Mouse (Mus musculus): ENCODE measurements around the gene Cyp11a1. TPM values are rescaled to one million over a fixed set of nuclear protein-coding genes. Genes with fewer than 3 reads are reported as not detected.

Cyp11a1 gene
- polyA plus RNA-seq, 1 experiment from 2014 or later, result 0.16 TPM

DNA sequence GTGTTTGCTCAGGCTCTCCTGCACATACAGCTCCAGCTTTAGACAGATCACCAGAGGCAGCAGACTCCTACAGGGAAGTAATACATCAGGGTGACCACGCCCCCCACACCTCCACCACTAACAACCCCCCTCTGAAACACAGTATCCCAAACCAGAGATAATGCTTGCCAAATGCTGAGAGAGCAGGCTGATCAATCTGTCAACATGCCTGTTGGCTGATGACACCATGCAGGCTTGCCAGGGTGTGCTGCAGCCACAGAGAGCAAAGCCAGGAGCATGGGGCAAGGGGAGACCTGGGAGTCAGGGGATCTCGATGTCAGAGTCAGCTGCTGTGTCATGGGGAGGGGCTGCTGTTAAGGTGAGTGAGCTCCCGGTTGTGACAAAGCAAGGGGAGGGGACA, 57.3 kb downstream of the Cyp11a1 start, which contains the start of gene Stra6:
Stra6 (plus strand) TSS at position 258 of the 400 bp plus-strand sequence.
- Histone ChIP-seq H3K9ac (replicated peaks) (no peak within 1 kb of the TSS), H3K4me1 (replicated peaks) (peaks cover 23% of the 10 kb centered on the region), H3K27me3 (peaks cover 41% of the 10 kb centered on the region), H3K36me3 (no peaks in the 10 kb centered on the region), H3K4me3 (replicated peaks) (no peak within 1 kb of the TSS), H3K4me2 (no peak within 1 kb of the TSS), H3K9me3 (no peaks in the 10 kb centered on the region), H3K27ac (no peak within 1 kb of the TSS)
- no peak for ATAC-seq (ENCODE audit: insufficient number of reproducible peaks, insufficient read depth, low FRiP score, low TSS enrichment, low read depth)
- whole genome bisulfite sequencing, result 4% methylated on average over 3 of the region's 3 CpGs

DNA sequence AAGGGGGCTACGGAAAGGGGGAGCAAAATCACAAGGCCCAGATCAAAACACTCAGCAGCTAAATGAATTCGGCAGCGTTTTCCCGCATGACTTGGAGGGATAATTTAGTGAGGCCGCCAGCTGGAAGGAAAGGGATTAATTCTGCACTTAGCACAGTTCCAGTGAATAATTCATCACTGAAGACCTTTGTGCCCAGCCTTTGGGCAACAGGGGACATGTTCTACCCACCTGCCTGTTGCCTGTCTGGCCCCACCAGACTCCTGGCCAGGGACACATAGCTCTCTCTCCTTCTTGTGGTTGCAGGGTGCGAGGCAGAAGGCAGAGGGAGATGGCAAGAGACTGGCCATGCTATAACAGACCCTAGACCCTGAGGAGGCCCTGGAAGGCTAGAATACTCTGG, 59.3 kb downstream of the Cyp11a1 start:
- 37% methylated on average over 6 of the region's 6 CpGs for WGBS
- Histone ChIP-seq H3K27ac (no peak overlapping the region), H3K9me3 (no peaks in the 10 kb centered on the region), H3K27me3 (peaks cover 44% of the 10 kb centered on the region), H3K4me3 (replicated peaks) (no peak overlapping the region), H3K36me3 (no peaks in the 10 kb centered on the region), H3K4me1 (replicated peaks) (peaks cover 23% of the 10 kb centered on the region), H3K9ac (replicated peaks) (no peak overlapping the region), H3K4me2 (no peak overlapping the region)
- ATAC-seq (ENCODE audit: insufficient number of reproducible peaks, insufficient read depth, low FRiP score, low TSS enrichment, low read depth), result no peak

DNA sequence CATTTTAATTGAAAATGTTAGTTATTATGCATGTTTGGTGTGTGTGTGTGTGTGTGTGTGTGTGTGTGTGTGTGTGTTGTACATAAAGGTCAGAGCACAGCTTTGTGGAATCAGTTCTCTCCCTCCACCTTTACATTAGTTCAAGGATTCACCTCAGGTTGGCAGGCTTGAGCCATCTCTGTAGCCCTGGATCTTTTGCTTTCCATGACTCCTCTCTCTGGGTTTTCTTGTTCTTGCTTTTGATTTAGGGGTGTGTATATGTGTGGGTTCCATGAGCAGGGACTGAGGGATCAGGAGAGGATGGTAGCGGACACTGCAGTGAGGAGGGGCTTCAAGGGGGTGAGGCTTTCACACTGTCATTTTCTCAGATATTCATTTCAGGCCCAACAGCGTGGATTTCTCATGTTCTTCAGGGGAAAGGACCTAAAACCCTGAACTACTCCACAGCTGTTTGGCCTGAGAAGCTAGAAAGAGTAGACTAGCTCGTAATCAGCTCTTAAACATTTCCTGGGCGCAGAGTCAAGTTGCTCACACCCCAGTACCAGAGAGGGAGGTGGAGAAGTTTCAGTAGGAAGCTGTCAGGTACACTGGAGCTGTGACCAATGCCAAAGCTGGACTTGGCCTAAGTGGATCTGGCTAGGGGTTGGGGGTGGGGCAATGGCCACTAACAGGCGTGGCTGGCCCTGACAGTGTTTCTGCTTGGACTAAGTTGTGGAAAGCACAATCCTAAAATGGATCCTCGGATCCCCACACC, 59.9 kb downstream of the Cyp11a1 start:
- Histone ChIP-seq H3K9ac (replicated peaks) (no peak overlapping the region), H3K4me3 (replicated peaks) (no peak overlapping the region), H3K4me2 (no peak overlapping the region), H3K27ac (no peak overlapping the region), H3K27me3 (peaks cover 38% of the 10 kb centered on the region), H3K9me3 (no peaks in the 10 kb centered on the region), H3K36me3 (no peaks in the 10 kb centered on the region), H3K4me1 (replicated peaks) (peaks cover 26% of the 10 kb centered on the region)
- WGBS, result 68% methylated on average over 6 of the region's 6 CpGs
- no peak for ATAC-seq (ENCODE audit: insufficient number of reproducible peaks, insufficient read depth, low FRiP score, low TSS enrichment, low read depth)

DNA sequence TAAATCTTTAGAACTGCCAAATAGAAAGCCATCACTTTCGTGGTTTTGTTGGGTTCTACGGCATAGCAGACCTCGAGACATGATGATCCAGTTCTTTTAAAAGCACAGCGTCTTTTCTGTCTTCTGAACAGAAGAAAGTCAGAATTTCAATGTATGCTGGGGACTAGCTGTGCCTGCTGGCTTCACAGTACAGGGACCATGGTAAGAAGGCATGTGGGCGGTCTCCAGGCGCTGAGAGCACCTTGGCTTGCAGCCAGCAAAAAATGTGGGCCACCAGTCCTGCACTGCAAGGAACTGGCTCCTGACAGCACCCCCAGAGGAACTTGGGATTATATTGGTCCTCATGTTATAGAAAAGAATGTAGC, 60.5 kb downstream of the Cyp11a1 start:
- no peak overlapping the region for H3K9ac ChIP-seq (replicated peaks)
- 76% methylated on average over 6 of the region's 6 CpGs for WGBS
- H3K4me2 ChIP-seq, result no peak overlapping the region
- H3K4me1 ChIP-seq (replicated peaks), result peaks cover 32% of the 10 kb centered on the region
- H3K27me3 ChIP-seq, result peaks cover 33% of the 10 kb centered on the region
- no peaks in the 10 kb centered on the region for H3K36me3 ChIP-seq
- H3K9me3 ChIP-seq, result no peaks in the 10 kb centered on the region
- no peak overlapping the region; the same call in 1 of the 2 replicates for H3K27ac ChIP-seq
- ATAC-seq (ENCODE audit: insufficient number of reproducible peaks, insufficient read depth, low FRiP score, low TSS enrichment, low read depth), result 0 out of 2 replicates have a peak, but pooled peaks have one; percentile 46
- H3K4me3 ChIP-seq (replicated peaks), result no peak overlapping the region

DNA sequence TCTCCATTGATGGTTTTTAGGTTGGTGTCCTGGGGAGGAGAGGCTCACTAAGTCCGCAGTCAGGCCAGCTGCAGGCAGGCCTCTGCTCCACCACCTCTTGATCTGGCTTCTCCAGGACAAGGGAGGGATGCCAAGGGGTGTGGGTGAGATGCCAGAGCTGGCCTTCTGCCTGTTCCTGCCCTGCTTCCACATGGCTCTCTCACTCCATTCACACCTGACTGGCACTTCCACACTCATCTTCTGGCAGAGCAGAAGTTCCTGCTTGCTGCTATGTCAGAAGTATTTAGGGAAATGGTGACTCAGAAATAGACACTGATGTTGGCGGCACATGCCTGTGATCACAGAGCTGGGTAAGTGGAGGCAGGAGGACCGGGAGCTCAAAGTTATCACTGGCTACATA, 61.3 kb downstream of the Cyp11a1 start:
- no peak overlapping the region for H3K4me2 ChIP-seq
- H3K4me1 ChIP-seq (replicated peaks), result peaks cover 33% of the 10 kb centered on the region
- no peak overlapping the region for H3K4me3 ChIP-seq (replicated peaks)
- 83% methylated on average over 3 of the region's 3 CpGs for WGBS
- H3K36me3 ChIP-seq, result no peaks in the 10 kb centered on the region
- ATAC-seq (ENCODE audit: insufficient number of reproducible peaks, insufficient read depth, low FRiP score, low TSS enrichment, low read depth), result no peak
- no peak overlapping the region for H3K9ac ChIP-seq (replicated peaks)
- no peaks in the 10 kb centered on the region for H3K9me3 ChIP-seq
- H3K27me3 ChIP-seq, result peaks cover 29% of the 10 kb centered on the region
- H3K27ac ChIP-seq, result no peak overlapping the region

DNA sequence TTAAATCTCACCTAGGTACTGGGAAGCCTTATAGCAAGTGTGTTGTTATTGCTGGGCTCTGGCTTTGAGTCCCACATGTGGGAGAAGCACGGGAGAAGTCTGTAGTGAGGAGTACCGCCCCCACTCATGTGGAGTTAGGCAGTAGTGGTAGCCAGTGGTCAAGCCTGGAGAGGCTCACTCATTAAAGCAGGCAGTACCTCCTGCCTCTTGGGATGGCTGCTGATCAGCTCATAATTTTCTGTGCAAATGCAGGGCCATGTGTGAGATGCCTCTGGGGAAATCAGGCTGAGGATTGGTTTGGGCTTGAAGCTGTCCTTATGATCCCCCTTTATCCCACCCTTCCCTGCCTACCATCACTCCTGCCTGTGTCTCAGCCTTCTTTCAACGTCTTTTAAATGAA, 68.3 kb downstream of the Cyp11a1 start:
- H3K4me1 ChIP-seq (replicated peaks), result peaks cover 21% of the 10 kb centered on the region
- no peaks in the 10 kb centered on the region for H3K9me3 ChIP-seq
- H3K9ac ChIP-seq (replicated peaks), result no peak overlapping the region
- no peak overlapping the region for H3K4me3 ChIP-seq (replicated peaks)
- H3K4me2 ChIP-seq, result no peak overlapping the region
- WGBS, result 43% methylated on average over 3 of the region's 3 CpGs
- no peaks in the 10 kb centered on the region for H3K36me3 ChIP-seq
- peaks cover 27% of the 10 kb centered on the region for H3K27me3 ChIP-seq
- no peak for ATAC-seq (ENCODE audit: insufficient number of reproducible peaks, insufficient read depth, low FRiP score, low TSS enrichment, low read depth)
- no peak overlapping the region for H3K27ac ChIP-seq

Other genes starting within 250 kb of the Cyp11a1 start
- gene Clk3, start 240.6 kb upstream of the Cyp11a1 start, polyA plus RNA-seq (2016; fragmentation: Nextera tagmentation; extraction: Ambion mirVana), result 79.6 and 83.3 TPM in 2 replicates
- gene Arid3b, start 169.6 kb upstream of the Cyp11a1 start, polyA plus RNA-seq (2016; fragmentation: Nextera tagmentation; extraction: Ambion mirVana), result 19.0 and 22.4 TPM in 2 replicates
- 117 and 124 TPM in 2 replicates for gene Ubl7, start 95.4 kb upstream of the Cyp11a1 start, polyA plus RNA-seq (2016; fragmentation: Nextera tagmentation; extraction: Ambion mirVana)
- 0.18 and 0.99 TPM in 2 replicates for gene Sema7a, start 66.3 kb upstream of the Cyp11a1 start, polyA plus RNA-seq (2016; fragmentation: Nextera tagmentation; extraction: Ambion mirVana)
- 37.5 and 49.0 TPM in 2 replicates for gene Stra6, start 57.4 kb downstream of the Cyp11a1 start, polyA plus RNA-seq (2016; fragmentation: Nextera tagmentation; extraction: Ambion mirVana)
- 0.19 and 0.42 TPM in 2 replicates for gene Ccdc33, start 112.4 kb downstream of the Cyp11a1 start, polyA plus RNA-seq (2016; fragmentation: Nextera tagmentation; extraction: Ambion mirVana)
- 109 and 120 TPM in 2 replicates for gene Islr, start 197.9 kb downstream of the Cyp11a1 start, polyA plus RNA-seq (2016; fragmentation: Nextera tagmentation; extraction: Ambion mirVana)
- 1.4 and 1.8 TPM in 2 replicates for gene Islr2, start 197.9 kb downstream of the Cyp11a1 start, polyA plus RNA-seq (2016; fragmentation: Nextera tagmentation; extraction: Ambion mirVana)
- gene Pml, start 243.4 kb downstream of the Cyp11a1 start, polyA plus RNA-seq (2016; fragmentation: Nextera tagmentation; extraction: Ambion mirVana), result 16.1 and 18.4 TPM in 2 replicates
- 33.6 and 35.3 TPM in 2 replicates for gene Stoml1, start 246.8 kb downstream of the Cyp11a1 start, polyA plus RNA-seq (2016; fragmentation: Nextera tagmentation; extraction: Ambion mirVana)

Data from limb, embryonic 12.5 days (tissue).